Mouse (Mus musculus) forebrain, embryonic 16.5 days (tissue): ENCODE data around the gene A830018L16Rik. TPM values are rescaled to one million over a fixed set of nuclear protein-coding genes. Genes with fewer than 3 reads are reported as not detected.
A peak's percentile ranks its signal among the peaks of the same experiment; 100 is the strongest.

ENCODE experiments used
- ATAC-seq: fragments of 200-750 bp; cut with Nextera tagmentation; 2 replicates; pipeline ENCODE4 v1.8.0; 2017; ENCODE audit warnings: mild to moderate bottlenecking, moderate library complexity
- H3K27ac ChIP-seq: fragments of 300-500 bp; sonication (generic); 2 replicates; pipeline ENCODE4 v1.5.1; 2014; ENCODE audit warnings: low read length, control low read depth
- H3K27me3 ChIP-seq: fragments of 300-500 bp; sonication (generic); replicated peaks from 2 replicates; pipeline ENCODE4 v1.6.1; 2014; ENCODE audit warnings: low read length; ENCODE audit not compliant: control insufficient read depth, insufficient read depth
- H3K36me3 ChIP-seq: fragments of 300-500 bp; sonication (generic); 2 replicates; pipeline ENCODE4 v1.6.1; 2014; ENCODE audit not compliant: control insufficient read depth, insufficient read depth
- H3K4me1 ChIP-seq: fragments of 300-500 bp; sonication (generic); replicated peaks from 2 replicates; pipeline ENCODE4 v1.6.1; 2014; ENCODE audit warnings: low read length; ENCODE audit not compliant: control insufficient read depth, insufficient read depth
- H3K4me2 ChIP-seq: fragments of 300-500 bp; sonication (generic); 2 replicates; pipeline ENCODE4 v1.6.1; 2014; ENCODE audit warnings: mild to moderate bottlenecking, low read length, control low read depth
- H3K4me3 ChIP-seq: fragments of 300-500 bp; sonication (generic); replicated peaks from 2 replicates; pipeline ENCODE4 v1.5.1; 2014; ENCODE audit warnings: mild to moderate bottlenecking, low read length, control low read depth
- H3K9ac ChIP-seq: fragments of 300-500 bp; sonication (generic); replicated peaks from 2 replicates; pipeline ENCODE4 v1.6.1; 2014; ENCODE audit warnings: low read depth, low read length, control low read depth
- H3K9me3 ChIP-seq: fragments of 300-500 bp; sonication (generic); 2 replicates; pipeline ENCODE4 v1.6.1; 2016; ENCODE audit warnings: low read length; ENCODE audit not compliant: control insufficient read depth
- WGBS: fragments of 180-500 bp; shearing (Covaris S2); extraction: QIAGEN DNeasy Blood & Tissue Kit; methylation state at CpG from one replicate; pipeline ENCODE4 v1.1.7; 2014; 5-methylcytosine and 5-hydroxymethylcytosine counted together
- polyA plus RNA-seq: library from polyadenylated mRNA; unstranded; fragments of >200 nt; fragmentation: Nextera tagmentation; extraction: Ambion mirVana; gene quantifications from 2 replicates; pipeline ENCODE4 v1.2.1, GENCODE M21; 2015

A830018L16Rik gene
- polyA plus RNA-seq, 1 experiment from 2014 or later, result 8.6 TPM

- H3K27me3 ChIP-seq, result no peaks in the 10 kb centered on the region
- H3K4me1 ChIP-seq, result no peaks in the 10 kb centered on the region
- no peak overlapping the region for H3K9ac ChIP-seq
- no peak overlapping the region for H3K4me3 ChIP-seq
- H3K36me3 ChIP-seq, result no peaks in the 10 kb centered on the region
- no peak overlapping the region for H3K4me2 ChIP-seq
- no peaks in the 10 kb centered on the region for H3K9me3 ChIP-seq
- ATAC-seq, result no peak
- WGBS, result 79% methylated on average over 2 of the region's 2 CpGs
- H3K27ac ChIP-seq, result no peak overlapping the region
These were observed 159.6 kb downstream of the A830018L16Rik start for GRCm38 (mm10) chr1:11573462-11573861.

- no peaks in the 10 kb centered on the region for H3K27me3 ChIP-seq
- H3K9me3 ChIP-seq, result no peaks in the 10 kb centered on the region
- no peak for ATAC-seq
- H3K4me1 ChIP-seq, result no peaks in the 10 kb centered on the region
- H3K4me3 ChIP-seq, result no peak overlapping the region
- H3K9ac ChIP-seq, result no peak overlapping the region
- no peak overlapping the region for H3K27ac ChIP-seq
- H3K4me2 ChIP-seq, result no peak overlapping the region
- H3K36me3 ChIP-seq, result no peaks in the 10 kb centered on the region
- 61% methylated on average over 4 of the region's 4 CpGs for WGBS
These were observed 166.1 kb downstream of the A830018L16Rik start for GRCm38 (mm10) chr1:11580026-11580425.

- 75% methylated on average over 10 of the region's 10 CpGs for WGBS
- Histone ChIP-seq H3K4me2 (no peak overlapping the region), H3K9ac (no peak overlapping the region), H3K36me3 (no peaks in the 10 kb centered on the region), H3K27me3 (no peaks in the 10 kb centered on the region), H3K4me3 (no peak overlapping the region), H3K9me3 (no peaks in the 10 kb centered on the region), H3K4me1 (no peaks in the 10 kb centered on the region), H3K27ac (no peak overlapping the region)
- no peak for ATAC-seq
These were observed 174.4 kb downstream of the A830018L16Rik start for GRCm38 (mm10) chr1:11588305-11588704.

- H3K9ac ChIP-seq, result no peak overlapping the region
- H3K9me3 ChIP-seq, result no peaks in the 10 kb centered on the region
- H3K36me3 ChIP-seq, result no peaks in the 10 kb centered on the region
- H3K27me3 ChIP-seq, result no peaks in the 10 kb centered on the region
- H3K4me2 ChIP-seq, result no peak overlapping the region
- no peak overlapping the region for H3K4me3 ChIP-seq
- peak; percentile 80 for ATAC-seq
- H3K27ac ChIP-seq, result no peak overlapping the region; the same call in 1 of the 2 replicates
- peaks cover 4% of the 10 kb centered on the region; the same call in 1 of the 2 replicates for H3K4me1 ChIP-seq
These were observed 236.2 kb downstream of the A830018L16Rik start for GRCm38 (mm10) chr1:11650137-11650536.

GRCm38 (mm10) chr1:11652773-11653172 is 238.9 kb downstream of the A830018L16Rik start:
- Histone ChIP-seq H3K9me3 (no peaks in the 10 kb centered on the region), H3K4me3 (no peak overlapping the region), H3K4me2 (no peak overlapping the region), H3K27ac (no peak overlapping the region), H3K9ac (no peak overlapping the region), H3K4me1 (peaks cover 4% of the 10 kb centered on the region; the same call in 1 of the 2 replicates), H3K36me3 (no peaks in the 10 kb centered on the region), H3K27me3 (no peaks in the 10 kb centered on the region)
- ATAC-seq, result peak; percentile 47

GRCm38 (mm10) chr1:11657341-11658060 is 243.6 kb downstream of the A830018L16Rik start:
- H3K4me2 ChIP-seq, result no peak overlapping the region
- no peaks in the 10 kb centered on the region for H3K27me3 ChIP-seq
- peaks cover 4% of the 10 kb centered on the region; the same call in 1 of the 2 replicates for H3K4me1 ChIP-seq
- no peak overlapping the region for H3K27ac ChIP-seq
- ATAC-seq, result peak; percentile 86
- no peaks in the 10 kb centered on the region for H3K36me3 ChIP-seq
- H3K4me3 ChIP-seq, result no peak overlapping the region
- H3K9ac ChIP-seq, result no peak overlapping the region
- H3K9me3 ChIP-seq, result no peaks in the 10 kb centered on the region
- 45% methylated on average over 2 of the region's 2 CpGs for WGBS

- Histone ChIP-seq H3K36me3 (no peaks in the 10 kb centered on the region), H3K27me3 (no peaks in the 10 kb centered on the region), H3K9ac (no peak overlapping the region), H3K4me2 (no peak overlapping the region), H3K27ac (no peak overlapping the region), H3K4me1 (peaks cover 4% of the 10 kb centered on the region; the same call in 1 of the 2 replicates), H3K4me3 (no peak overlapping the region), H3K9me3 (no peaks in the 10 kb centered on the region)
- 38% methylated on average over 3 of the region's 3 CpGs for WGBS
- ATAC-seq, result no peak
These were observed 244.2 kb downstream of the A830018L16Rik start for GRCm38 (mm10) chr1:11658061-11658625.

GRCm38 (mm10) chr1:11744749-11745314 is 330.9 kb downstream of the A830018L16Rik start:
- Histone ChIP-seq H3K27ac (no peak overlapping the region), H3K4me2 (no peak overlapping the region), H3K27me3 (peaks cover 14% of the 10 kb centered on the region), H3K9me3 (peaks cover 4% of the 10 kb centered on the region), H3K36me3 (no peaks in the 10 kb centered on the region), H3K4me3 (no peak overlapping the region), H3K9ac (no peak overlapping the region), H3K4me1 (peaks cover 3% of the 10 kb centered on the region; the same call in 1 of the 2 replicates)
- no peak for ATAC-seq

- peaks cover 19% of the 10 kb centered on the region for H3K27me3 ChIP-seq
- H3K9ac ChIP-seq, result no peak overlapping the region
- H3K36me3 ChIP-seq, result no peaks in the 10 kb centered on the region
- peaks cover 3% of the 10 kb centered on the region; the same call in 1 of the 2 replicates for H3K4me1 ChIP-seq
- no peak overlapping the region for H3K27ac ChIP-seq
- peaks cover 4% of the 10 kb centered on the region for H3K9me3 ChIP-seq
- H3K4me3 ChIP-seq, result no peak overlapping the region
- ATAC-seq, result peak; percentile 92
- 2% methylated on average over 2 of the region's 2 CpGs for WGBS
- no peak overlapping the region for H3K4me2 ChIP-seq
These were observed 334.5 kb downstream of the A830018L16Rik start for GRCm38 (mm10) chr1:11748424-11748823.
